Mouse (Mus musculus) ovary, postnatal 10 days (tissue): ENCODE data around the gene Oas1d.
"Not testable (repeated sequence)": the region's sequence is repeated elsewhere in the genome, so short reads cannot be mapped to it uniquely, and the experiment has no call there.

Experiments used
- DNase-seq: peaks from one replicate; pipeline ENCODE4 v3.0.0; 2022; ENCODE audit warnings: low spot score

Gene Oas1d

GRCm38 (mm10) chr5:120914204-120914603 lies at the start of gene Oas1d:
Gene Oas1d (plus strand): TSS chr5:120914536.
- not testable (repeated sequence) for DNase-seq

GRCm38 (mm10) chr5:120865336-120865860 lies 48.9 kb upstream of the Oas1d start:
- DNase-seq, result no peak

DNA sequence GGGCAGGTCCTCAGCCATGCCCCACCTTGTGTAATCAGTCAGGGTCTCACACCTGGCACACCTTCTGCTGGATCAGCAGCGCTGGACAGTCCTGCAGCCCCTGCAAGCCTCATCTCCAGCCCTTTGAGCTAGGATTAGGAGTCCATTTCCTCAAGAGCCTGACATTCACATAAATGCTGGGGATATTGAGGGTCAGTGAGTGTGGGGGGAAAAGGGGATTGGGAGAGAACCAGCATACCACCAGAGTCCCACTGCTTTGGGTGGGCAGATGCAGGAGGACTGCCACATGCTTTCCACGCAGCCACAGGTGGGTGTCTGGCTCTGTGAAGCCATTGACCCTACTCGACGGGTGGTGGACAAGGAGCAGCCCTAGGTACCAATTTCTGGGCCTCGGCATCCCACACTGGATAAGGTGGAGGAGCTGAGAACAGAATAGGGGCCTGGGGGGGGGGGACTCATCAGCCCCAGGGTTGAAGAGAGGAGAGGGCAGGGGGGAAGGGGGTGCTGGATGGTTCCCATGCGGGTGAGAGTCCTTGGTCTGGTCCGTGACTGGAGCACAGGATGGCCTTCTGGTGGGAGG lies 44.8 kb upstream of the Oas1d start:
- no peak for DNase-seq

DNA sequence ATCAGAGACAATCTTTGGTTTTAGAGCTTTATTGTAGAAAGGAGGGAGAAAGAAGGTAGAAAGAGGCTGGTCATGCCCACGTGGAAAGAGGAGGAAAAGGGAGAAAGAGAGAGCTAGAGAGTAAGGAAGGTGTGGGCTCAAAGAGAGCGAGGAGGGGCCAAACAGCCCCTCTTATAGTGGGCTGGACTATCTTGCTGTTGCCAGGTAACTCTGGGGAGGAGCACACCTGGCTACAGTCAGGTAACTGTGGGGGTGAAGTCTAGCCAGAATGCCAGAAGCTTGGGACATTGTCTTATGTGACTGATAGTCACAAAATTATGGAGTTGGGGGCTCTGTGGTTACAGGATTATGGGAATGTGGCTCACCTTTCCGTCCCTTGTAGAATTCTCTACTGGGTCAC lies 44.3 kb upstream of the Oas1d start:
- no peak for DNase-seq

- no peak for DNase-seq
Observed at GRCm38 (mm10) chr5:120870782-120871181, 43.6 kb upstream of the Oas1d start.

- no peak for DNase-seq
Observed at GRCm38 (mm10) chr5:120871469-120871868, 42.9 kb upstream of the Oas1d start.

DNA sequence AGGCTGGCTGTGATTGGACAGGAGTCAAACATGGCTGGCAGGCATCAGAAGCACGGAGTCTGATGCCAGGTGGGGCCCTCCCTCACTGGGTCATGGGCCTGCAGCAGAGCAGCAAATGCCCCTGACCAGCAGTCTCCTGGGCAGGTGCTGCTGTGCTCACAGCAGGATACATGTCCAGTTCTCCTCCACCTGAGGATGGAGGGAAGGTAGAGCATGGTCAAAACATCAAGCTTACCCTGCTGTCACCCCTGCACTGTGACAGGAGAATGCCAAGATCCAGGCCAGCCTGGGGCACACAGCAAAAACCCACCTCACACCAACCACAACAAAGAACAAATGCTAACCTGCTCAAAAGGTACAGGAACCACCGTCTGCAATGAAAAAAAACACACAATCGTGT lies 37.5 kb upstream of the Oas1d start:
- not testable (repeated sequence) for DNase-seq

DNA sequence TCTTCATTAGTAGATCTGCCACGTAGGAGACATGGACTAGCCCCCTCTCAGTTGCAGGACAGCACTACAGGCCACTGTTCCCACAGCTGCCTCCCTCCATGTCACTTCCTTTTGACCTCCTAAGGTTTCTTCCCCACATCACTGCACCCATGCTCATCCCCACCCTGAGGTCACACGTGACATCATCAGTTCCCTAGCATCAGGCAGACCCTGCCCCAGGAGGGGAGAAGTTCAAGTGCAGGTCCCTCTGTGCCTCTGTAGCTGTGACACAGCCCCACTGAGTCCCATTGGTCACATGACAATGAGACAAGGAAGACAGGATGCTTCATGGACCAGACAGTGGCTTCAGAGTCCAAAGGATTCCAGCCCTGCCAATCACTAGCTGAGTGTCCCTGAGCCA lies 36.9 kb upstream of the Oas1d start:
- DNase-seq, result not testable (repeated sequence)

DNA sequence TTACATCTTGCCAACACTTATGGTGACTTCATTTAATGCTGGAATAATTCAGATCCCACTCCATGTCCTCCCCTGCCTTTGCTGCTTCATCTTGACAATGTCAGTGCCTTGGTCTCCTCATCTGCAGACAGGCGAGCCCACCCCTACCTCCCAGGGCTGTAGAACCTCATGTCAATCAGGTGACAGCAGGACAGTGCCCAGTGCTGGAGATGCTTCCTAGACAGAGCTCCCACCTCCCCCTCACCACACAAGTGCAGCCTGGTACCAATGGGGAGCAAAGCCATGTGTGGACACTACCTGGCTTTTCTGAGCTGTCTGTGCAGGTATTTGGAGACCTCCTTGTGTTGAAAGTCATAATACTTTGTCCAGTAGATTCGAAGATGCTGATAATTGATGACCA lies 35.5 kb upstream of the Oas1d start:
- not testable (repeated sequence) for DNase-seq

GRCm38 (mm10) chr5:120881681-120882080 lies 32.7 kb upstream of the Oas1d start:
- not testable (repeated sequence) for DNase-seq

DNA sequence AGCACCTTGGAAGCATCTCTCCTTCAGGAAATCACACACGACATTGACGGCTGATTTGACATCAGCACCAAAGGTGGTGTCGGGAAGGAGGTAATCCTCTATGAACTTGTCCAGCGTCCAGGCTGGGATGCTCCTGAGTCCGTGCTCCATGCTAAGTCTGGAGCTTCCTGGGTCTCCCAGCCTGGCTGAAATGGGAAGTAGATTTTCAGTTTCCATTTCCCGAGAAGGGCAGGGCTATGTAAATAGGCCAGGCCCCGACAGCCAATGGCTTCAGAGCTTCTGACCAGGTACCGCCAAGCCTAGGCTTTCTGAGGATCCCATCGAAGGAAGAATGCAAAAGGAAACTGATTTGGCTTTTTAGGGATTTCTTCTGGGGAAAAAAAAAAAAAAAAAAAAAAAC lies 26.9 kb upstream of the Oas1d start, which contains the start of gene Oas1g:
Oas1g (minus strand) TSS at position 201 of the 400 bp plus-strand sequence.
- DNase-seq, result not testable (repeated sequence)

DNA sequence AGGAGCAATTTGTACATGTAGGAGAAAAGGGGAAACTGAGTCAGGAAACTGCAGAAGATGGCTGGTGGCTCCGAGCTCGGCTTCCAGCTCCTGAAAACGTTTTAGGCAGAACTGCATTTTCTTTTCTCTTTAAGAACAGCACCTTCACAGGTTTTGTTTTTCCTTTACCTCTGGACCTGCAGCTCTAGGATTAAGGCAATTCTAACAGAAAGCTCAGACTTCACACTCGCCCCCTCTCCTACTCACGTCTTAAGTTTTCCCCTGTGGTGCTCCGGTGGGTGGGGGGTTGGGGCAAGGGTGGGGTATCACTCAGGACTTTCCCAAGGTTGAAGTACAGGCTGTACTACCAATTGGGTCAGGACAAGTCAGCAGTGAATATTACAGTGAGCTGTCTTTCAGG lies 26.5 kb upstream of the Oas1d start:
- DNase-seq, result no peak

DNA sequence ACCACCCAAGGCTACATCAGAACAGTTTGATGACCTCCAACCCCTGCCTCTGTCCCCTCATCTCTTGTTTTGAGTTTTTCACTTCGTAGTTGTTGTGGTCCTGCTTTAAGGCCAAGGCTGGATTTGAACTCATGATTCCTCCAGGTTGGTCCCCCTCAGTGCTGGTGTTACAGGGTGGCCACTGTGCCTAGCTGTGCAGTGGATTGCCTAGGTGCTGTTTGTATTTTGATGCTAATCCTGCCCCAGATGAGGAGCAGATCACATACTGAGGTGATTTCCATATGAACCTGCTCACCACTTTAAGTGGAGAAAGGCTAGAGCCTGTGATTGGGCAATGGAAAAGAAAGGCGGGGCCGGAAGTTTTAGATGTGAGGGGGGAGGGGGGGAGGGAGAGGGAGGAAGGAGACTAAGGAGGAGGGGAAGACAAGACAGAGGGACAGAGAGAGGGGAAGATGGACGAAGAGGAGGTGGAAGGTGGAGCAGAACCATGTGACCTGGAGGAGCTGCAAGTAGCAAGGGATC lies 26.0 kb upstream of the Oas1d start:
- DNase-seq, result not testable (repeated sequence)

- no peak for DNase-seq
Observed at GRCm38 (mm10) chr5:120890026-120890425, 24.3 kb upstream of the Oas1d start.

GRCm38 (mm10) chr5:120890991-120891390 lies 23.3 kb upstream of the Oas1d start:
- DNase-seq, result no peak

DNA sequence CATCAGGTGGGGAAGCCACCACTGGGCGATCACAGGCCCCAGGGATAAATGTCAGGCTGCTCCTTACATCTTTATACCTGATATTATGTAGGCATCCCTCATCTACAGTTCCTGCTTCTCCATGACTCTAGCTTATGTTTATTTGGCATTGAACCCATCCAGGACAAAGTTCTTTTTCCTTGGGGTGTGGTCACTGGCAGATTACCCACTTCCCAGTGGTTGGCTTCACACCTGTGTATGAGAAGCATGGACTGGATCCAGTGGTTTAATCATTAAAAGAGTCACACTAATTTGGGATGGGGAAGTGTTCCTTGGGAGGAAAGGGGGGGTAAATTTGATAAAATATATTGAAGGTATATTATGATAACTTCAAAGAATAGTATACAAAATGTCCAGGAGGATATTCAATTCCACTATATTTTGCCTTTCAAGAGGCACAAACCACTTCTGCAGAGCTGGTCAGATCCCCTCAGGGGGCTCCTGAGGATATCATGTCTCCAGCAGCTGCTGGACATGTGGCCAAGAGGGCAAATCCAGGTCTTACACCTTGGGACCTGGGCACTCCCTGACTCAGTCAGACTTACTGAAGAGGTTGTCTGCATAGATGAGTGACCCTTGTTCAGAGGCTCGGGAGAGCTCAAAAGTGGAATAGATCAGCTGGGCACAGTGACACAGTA lies 22.6 kb upstream of the Oas1d start:
- not testable (repeated sequence) for DNase-seq

DNA sequence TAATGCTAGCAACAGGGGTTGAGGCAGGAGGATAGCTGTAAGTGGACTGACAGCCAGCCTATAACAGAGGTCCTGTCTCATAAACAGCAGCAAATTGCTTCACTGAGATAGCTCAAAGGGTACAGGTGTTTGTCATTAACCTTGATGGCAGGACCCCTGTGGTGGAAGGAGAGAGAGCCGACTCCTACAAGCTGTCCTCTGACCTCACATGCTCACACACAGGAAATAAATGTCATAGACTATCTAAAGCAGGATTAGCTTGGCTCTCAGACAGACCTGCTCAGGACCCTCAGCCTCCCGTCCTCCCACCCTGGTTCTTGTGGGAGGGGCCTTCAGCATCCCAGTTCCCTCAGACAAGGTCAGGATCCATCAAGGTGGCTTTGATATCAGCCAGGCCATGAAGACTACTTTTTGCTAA lies 22.1 kb upstream of the Oas1d start:
- no peak for DNase-seq

DNA sequence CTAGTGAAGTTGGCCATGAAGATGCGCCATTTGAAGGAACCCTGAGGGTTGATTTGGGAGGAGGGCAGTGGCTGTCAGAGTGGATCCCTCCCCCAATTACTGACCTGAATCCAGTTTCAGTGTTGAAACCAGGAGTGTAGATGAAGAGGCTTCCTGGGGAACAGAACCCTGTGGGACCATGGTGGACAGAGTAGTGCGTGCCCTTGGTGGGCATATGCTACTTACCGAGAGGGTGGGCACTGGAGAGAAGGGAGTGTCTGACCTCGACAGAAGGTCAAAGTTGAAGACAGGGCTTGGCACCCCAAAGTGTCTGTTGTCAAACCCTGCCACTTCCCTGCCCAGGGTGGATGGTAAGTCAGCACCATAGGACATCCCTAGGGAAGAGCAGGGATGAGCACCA lies 20.5 kb upstream of the Oas1d start:
- not testable (repeated sequence) for DNase-seq

GRCm38 (mm10) chr5:120894692-120895091 lies 19.6 kb upstream of the Oas1d start:
- not testable (repeated sequence) for DNase-seq

DNA sequence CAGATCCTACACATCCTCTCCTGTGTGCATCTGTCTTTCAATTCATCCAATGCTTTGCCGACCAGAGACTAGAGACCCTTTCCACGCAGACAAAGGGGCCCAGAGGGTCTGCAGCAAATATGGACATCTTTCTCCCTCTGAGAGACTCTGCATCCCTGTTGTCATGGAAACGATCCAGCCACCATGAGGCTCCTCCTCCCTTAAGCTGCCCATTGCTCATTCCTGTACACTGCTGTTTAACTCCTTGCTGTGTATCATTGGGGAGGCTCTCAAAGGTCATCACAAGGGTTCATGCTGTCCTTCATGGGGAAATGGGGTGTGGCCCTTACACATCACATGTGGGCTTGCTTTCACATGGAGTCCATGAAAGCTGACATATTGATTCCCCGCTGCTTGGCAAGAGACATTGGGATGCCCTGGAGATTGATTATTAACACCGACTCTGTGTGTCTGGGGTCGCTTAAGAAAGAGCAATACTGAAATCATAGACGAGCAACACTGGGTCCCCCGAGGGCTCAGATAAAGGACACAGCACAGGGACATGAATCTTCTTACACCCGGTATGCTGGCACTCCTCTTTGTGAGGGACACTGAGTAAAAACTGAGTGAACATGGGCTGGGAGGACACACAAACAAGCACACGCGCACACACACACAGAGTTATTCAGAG lies 19.0 kb upstream of the Oas1d start:
- DNase-seq, result no peak

DNA sequence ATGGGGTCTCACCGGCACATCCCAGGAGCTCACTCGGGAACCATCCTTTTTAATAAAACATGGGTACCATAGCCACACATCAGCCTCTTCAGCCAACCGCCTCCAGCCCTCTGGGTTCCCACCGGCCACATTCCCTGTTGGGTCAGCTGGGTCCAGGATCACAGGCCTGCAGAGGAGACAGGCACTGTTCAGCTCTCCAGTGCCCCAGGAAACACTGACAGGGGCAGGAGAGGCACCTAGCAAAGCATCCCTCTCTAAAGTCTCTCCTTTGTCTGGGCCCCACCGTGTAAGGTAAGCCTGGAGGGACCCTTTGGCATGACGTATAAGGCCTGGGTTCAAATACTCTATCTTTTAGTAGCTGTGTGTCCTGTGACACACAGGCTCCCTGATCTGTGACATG lies 16.0 kb upstream of the Oas1d start:
- DNase-seq, result no peak

DNA sequence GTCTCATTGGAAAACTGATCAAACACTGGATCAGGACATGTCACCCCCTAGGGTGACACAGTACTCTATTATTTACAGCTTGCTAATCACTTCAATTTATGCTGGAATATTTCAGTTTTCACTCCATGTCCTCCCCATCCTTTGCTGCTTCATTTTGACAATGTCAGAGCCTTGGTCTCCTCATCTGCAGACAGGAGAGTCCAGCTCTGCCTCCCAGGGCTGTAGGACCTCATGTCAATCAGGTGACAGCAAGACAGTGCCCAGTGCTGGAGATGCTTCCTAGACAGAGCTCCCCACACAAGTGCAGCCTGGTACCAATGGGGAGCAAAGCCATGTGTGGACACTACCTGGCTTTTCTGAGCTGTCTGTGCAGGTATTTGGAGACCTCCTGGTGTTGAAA lies 15.6 kb upstream of the Oas1d start:
- no peak for DNase-seq

- DNase-seq, result no peak
Observed at GRCm38 (mm10) chr5:120900666-120901065, 13.7 kb upstream of the Oas1d start.
